Mouse (Mus musculus): ENCODE results near the gene Enpp4.
A peak's percentile ranks its signal among the peaks of the same experiment; 100 is the strongest.

Enpp4 gene

GRCm38 (mm10) chr17:44105287-44106138, at the start of gene Enpp4:
Gene Enpp4, minus strand, starts transcription at chr17:44105809.
- DNase-seq (ENCODE audit: low spot score), result peak; percentile 60

GRCm38 (mm10) chr17:44155204-44155603, 49.6 kb upstream of the Enpp4 start:
- no peak for DNase-seq (ENCODE audit: low spot score)

GRCm38 (mm10) chr17:44153871-44154270, 48.3 kb upstream of the Enpp4 start:
- DNase-seq (ENCODE audit: low spot score), result no peak

- no peak for DNase-seq (ENCODE audit: low spot score)
Observed at GRCm38 (mm10) chr17:44151889-44152288, 46.3 kb upstream of the Enpp4 start.

- DNase-seq (ENCODE audit: low spot score), result no peak
Observed at GRCm38 (mm10) chr17:44151130-44151529, 45.5 kb upstream of the Enpp4 start.

- no peak for DNase-seq (ENCODE audit: low spot score)
Observed at GRCm38 (mm10) chr17:44148109-44148846, 42.7 kb upstream of the Enpp4 start.

- DNase-seq (ENCODE audit: low spot score), result no peak
Observed at GRCm38 (mm10) chr17:44145806-44146205, 40.2 kb upstream of the Enpp4 start.

- no peak for DNase-seq (ENCODE audit: low spot score)
Observed at GRCm38 (mm10) chr17:44136863-44137640, 31.4 kb upstream of the Enpp4 start.

GRCm38 (mm10) chr17:44136018-44136417, 30.4 kb upstream of the Enpp4 start:
- no peak for DNase-seq (ENCODE audit: low spot score)

GRCm38 (mm10) chr17:44134545-44134944, 28.9 kb upstream of the Enpp4 start:
- DNase-seq (ENCODE audit: low spot score), result no peak

- no peak for DNase-seq (ENCODE audit: low spot score)
Observed at GRCm38 (mm10) chr17:44134106-44134505, 28.5 kb upstream of the Enpp4 start.

- DNase-seq (ENCODE audit: low spot score), result peak; percentile 21
Observed at GRCm38 (mm10) chr17:44130429-44130828, 24.8 kb upstream of the Enpp4 start.

- DNase-seq (ENCODE audit: low spot score), result no peak
Observed at GRCm38 (mm10) chr17:44129092-44129750, 23.6 kb upstream of the Enpp4 start.

- DNase-seq (ENCODE audit: low spot score), result no peak
Observed at GRCm38 (mm10) chr17:44121366-44122100, 15.9 kb upstream of the Enpp4 start.

- no peak for DNase-seq (ENCODE audit: low spot score)
Observed at GRCm38 (mm10) chr17:44118231-44118630, 12.6 kb upstream of the Enpp4 start.

- no peak for DNase-seq (ENCODE audit: low spot score)
Observed at GRCm38 (mm10) chr17:44117721-44118120, 12.1 kb upstream of the Enpp4 start.

GRCm38 (mm10) chr17:44116584-44116983, 11.0 kb upstream of the Enpp4 start:
- DNase-seq (ENCODE audit: low spot score), result no peak

GRCm38 (mm10) chr17:44108331-44108730, 2.7 kb upstream of the Enpp4 start:
- DNase-seq (ENCODE audit: low spot score), result no peak

GRCm38 (mm10) chr17:44101961-44102360, 3.6 kb downstream of the Enpp4 start:
- DNase-seq (ENCODE audit: low spot score), result no peak

GRCm38 (mm10) chr17:44100906-44101305, 4.7 kb downstream of the Enpp4 start:
- DNase-seq (ENCODE audit: low spot score), result no peak

GRCm38 (mm10) chr17:44100486-44100885, 5.1 kb downstream of the Enpp4 start:
- DNase-seq (ENCODE audit: low spot score), result no peak

All from urinary bladder, postnatal 10 days (tissue).